Mouse (Mus musculus) forebrain, embryonic 13.5 days (tissue): ENCODE data around the gene Ppan. TPM values are rescaled to one million over a fixed set of nuclear protein-coding genes. Genes with fewer than 3 reads are reported as not detected.
A peak's percentile ranks its signal among the peaks of the same experiment; 100 is the strongest.

Source experiments
- ATAC-seq: fragments of 200-750 bp; cut with Nextera tagmentation; 2 replicates; pipeline ENCODE4 v1.8.0; 2017
- H3K27ac ChIP-seq: fragments of 300-500 bp; sonication (generic); 2 replicates; pipeline ENCODE4 v1.5.1; 2015; ENCODE audit warnings: inconsistent platforms, mild to moderate bottlenecking, moderate library complexity
- H3K27me3 ChIP-seq: fragments of 300-500 bp; sonication (generic); 2 replicates; pipeline ENCODE4 v1.6.1; 2015; ENCODE audit warnings: mild to moderate bottlenecking, inconsistent platforms
- H3K36me3 ChIP-seq: fragments of 300-500 bp; sonication (generic); 2 replicates; pipeline ENCODE4 v1.6.1; 2015; ENCODE audit warnings: mild to moderate bottlenecking, inconsistent platforms; ENCODE audit not compliant: poor library complexity, severe bottlenecking
- H3K4me1 ChIP-seq: fragments of 300-500 bp; sonication (generic); 2 replicates; pipeline ENCODE4 v1.6.1; 2015; ENCODE audit warnings: inconsistent platforms
- H3K4me2 ChIP-seq: fragments of 300-500 bp; sonication (generic); 2 replicates; pipeline ENCODE4 v1.6.1; 2015; ENCODE audit warnings: inconsistent platforms, mild to moderate bottlenecking, moderate library complexity
- H3K4me3 ChIP-seq: fragments of 300-500 bp; sonication (generic); 2 replicates; pipeline ENCODE4 v1.5.1; 2015; ENCODE audit warnings: mild to moderate bottlenecking, inconsistent platforms
- H3K9ac ChIP-seq: fragments of 300-500 bp; sonication (generic); 2 replicates; pipeline ENCODE4 v1.6.1; 2015; ENCODE audit warnings: mild to moderate bottlenecking, inconsistent platforms
- H3K9me3 ChIP-seq: fragments of 300-500 bp; sonication (generic); replicated peaks from 2 replicates; pipeline ENCODE4 v1.6.1; 2016; ENCODE audit warnings: inconsistent platforms
- WGBS: fragments of 180-500 bp; shearing (Covaris S2); methylation state at CpG from one replicate; pipeline ENCODE4 v1.1.7; 2015; 5-methylcytosine and 5-hydroxymethylcytosine counted together
- polyA plus RNA-seq: library from polyadenylated mRNA; unstranded; fragments of >200 nt; fragmentation: Nextera tagmentation; extraction: Ambion mirVana; gene quantifications from 2 replicates; pipeline ENCODE4 v1.2.1, GENCODE M21; 2015

Ppan gene
- polyA plus RNA-seq, 1 experiment from 2014 or later = 57.7 TPM

DNA sequence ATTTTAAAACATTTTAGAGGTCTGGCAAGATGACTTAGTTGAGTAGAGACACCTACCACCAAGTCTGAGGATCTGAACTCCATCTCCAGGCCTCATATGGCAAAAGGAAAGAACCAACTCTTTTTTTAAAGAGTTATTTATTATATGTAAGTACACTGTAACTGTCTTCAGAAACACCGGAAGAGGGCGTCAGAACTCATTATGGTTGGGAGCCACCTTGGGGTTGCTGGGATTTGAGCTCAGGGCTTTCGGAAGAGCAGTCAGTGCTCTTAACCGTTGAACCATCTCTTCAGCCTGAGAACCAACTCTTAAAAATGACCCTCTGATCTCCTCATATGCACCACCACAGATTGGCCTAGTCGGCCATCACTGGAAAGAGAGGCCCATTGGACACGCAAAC is 784 bp upstream of the Ppan start:
- Histone ChIP-seq H3K27me3 (no peaks in the 10 kb centered on the region), H3K4me3 (no peak overlapping the region; the same call in 1 of the 2 replicates), H3K36me3 (peaks cover 30% of the 10 kb centered on the region), H3K27ac (peak overlapping the region; percentile 57), H3K4me2 (peak overlapping the region; percentile 94), H3K9me3 (no peaks in the 10 kb centered on the region), H3K4me1 (peaks cover 17% of the 10 kb centered on the region), H3K9ac (no peak overlapping the region)
- WGBS = 87% methylated on average over 6 of the region's 6 CpGs
- ATAC-seq = no peak

DNA sequence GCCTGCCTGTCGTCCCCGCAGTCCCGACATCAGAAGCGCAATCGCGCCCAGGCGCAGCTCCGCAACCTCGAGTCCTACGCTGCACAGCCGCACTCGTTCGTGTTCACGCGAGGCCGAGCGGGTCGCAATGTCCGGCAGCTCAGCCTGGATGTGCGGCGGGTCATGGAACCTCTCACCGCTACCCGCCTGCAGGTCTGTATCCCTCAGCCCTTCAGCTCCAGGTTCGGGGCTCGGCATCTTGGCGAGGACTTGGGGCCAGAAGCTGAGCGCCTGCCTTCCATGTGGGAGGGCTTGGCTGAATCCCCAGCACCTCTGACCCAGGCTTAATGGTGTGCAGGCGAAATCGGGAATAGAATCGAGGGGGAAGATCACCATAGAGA is 401 bp downstream of the Ppan start:
- Histone ChIP-seq H3K4me1 (peaks cover 17% of the 10 kb centered on the region), H3K36me3 (peaks cover 41% of the 10 kb centered on the region), H3K4me3 (peak overlapping the region; percentile 95), H3K9me3 (no peaks in the 10 kb centered on the region), H3K9ac (peak overlapping the region; percentile 85), H3K27me3 (no peaks in the 10 kb centered on the region), H3K4me2 (peak overlapping the region; percentile 94), H3K27ac (peak overlapping the region; percentile 82)
- ATAC-seq = no peak; the same call in 1 of the 2 replicates
- WGBS = under 1% methylated on average over 30 of the region's 30 CpGs

DNA sequence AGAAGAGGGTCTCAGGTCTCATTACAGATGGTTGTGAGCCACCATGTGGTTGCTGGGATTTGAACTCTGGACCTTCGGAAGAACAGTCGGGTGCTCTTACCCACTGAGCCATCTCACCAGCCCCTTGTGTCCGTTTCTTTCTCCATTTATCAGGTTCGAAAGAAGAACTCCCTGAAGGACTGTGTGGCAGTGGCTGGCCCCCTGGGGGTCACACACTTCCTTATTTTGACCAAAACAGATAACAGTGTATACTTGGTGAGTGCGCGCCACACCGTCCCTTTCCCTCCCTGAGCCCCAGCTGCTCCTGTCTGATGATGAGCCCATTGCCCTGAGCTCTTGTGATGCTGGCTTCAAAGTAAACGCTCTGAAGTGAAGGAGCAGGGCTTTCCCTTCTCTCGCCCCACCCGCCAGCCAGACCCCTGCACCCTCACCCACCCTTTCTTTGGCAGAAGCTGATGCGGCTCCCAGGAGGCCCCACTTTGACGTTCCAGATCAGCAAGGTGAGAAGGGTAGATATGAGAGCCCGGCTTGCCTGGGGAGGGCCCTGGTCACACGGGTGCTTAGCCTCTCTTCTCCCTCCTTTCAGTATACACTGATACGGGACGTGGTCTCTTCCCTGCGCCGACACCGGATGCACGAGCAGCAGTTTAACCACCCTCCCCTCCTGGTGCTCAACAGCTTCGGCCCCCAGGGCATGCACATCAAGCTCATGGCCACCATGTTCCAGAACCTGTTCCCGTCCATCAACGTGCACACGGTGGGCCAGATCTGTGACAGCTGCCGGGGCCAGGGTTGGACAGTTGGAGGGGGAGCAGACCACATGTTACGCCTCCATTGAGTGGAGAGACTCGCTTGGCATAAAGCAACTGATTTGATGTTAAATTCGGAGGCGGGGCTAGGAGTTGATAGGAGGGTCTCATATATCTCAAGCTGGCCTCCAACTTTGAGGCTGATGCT is 1.5 kb downstream of the Ppan start:
- Histone ChIP-seq H3K36me3 (peaks cover 52% of the 10 kb centered on the region), H3K4me1 (peaks cover 17% of the 10 kb centered on the region), H3K9me3 (no peaks in the 10 kb centered on the region), H3K27ac (no peak overlapping the region), H3K27me3 (no peaks in the 10 kb centered on the region), H3K4me3 (peak overlapping the region; percentile 95), H3K9ac (no peak overlapping the region; the same call in 1 of the 2 replicates), H3K4me2 (peak overlapping the region; percentile 94)
- 85% methylated on average over 29 of the region's 29 CpGs for WGBS
- no peak for ATAC-seq

DNA sequence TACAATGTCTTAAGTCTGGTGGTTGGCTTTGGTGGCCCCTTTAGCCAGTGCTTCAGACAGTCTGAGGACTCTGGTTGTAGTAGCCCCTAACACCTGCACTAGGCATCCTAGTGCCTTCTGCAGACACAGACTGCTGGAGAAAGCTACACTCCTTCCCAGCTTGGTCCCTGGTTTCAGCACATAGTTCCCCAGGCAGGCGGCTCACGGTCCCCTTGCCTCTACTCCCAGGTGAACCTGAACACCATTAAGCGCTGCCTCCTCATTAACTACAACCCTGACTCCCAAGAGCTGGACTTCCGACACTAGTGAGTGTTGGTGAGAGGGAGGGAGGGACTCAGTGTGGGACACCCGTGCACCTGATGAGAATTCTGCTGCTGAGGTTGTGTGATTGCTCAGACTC is 2.4 kb downstream of the Ppan start:
- WGBS = 92% methylated on average over 5 of the region's 5 CpGs

DNA sequence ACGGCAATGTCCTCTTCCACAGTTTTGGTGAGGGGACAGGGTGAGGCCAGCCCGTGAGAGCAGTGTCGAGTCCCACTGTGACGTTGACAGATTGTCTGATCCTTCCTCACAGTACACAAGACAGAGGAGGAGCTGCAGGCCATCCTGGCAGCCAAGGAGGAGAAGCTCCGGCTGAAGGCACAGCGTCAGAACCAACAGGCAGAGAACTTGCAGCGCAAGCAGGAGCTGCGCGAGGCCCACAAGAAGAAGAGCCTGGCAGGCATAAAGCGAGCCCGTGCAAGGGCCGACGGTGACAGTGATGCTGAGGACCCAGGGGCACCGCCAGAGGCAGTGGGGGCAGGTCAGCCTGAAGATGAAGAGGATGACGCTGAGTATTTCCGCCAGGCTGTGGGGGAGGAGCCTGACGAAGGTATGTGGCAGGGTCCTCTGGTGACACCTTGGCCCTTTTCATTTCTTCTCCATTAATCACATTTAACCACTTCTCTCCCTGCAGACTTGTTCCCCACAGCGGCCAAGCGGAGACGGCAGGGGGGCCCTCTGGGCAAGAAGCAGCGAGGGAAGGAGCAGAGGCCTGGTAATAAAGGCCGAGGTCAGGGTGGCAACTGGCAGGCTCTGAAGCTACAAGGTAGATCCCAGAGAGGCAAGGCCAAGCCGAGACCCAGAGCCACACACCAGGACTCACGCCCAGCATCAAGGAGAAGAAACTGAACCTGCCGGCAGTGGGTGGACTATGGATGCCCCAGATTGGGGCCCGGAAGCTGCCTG is 3.5 kb downstream of the Ppan start:
- ATAC-seq = no peak
- H3K36me3 ChIP-seq = peaks cover 73% of the 10 kb centered on the region
- WGBS = 84% methylated on average over 26 of the region's 26 CpGs
- H3K27ac ChIP-seq = no peak overlapping the region
- no peak overlapping the region for H3K4me3 ChIP-seq
- H3K9ac ChIP-seq = no peak overlapping the region
- no peaks in the 10 kb centered on the region for H3K9me3 ChIP-seq
- no peak overlapping the region for H3K4me2 ChIP-seq
- peaks cover 17% of the 10 kb centered on the region for H3K4me1 ChIP-seq
- H3K27me3 ChIP-seq = no peaks in the 10 kb centered on the region

More for the DNA sequence above, 2.4 kb downstream of the Ppan start:
- H3K4me1 ChIP-seq = peaks cover 17% of the 10 kb centered on the region
- H3K9ac ChIP-seq = no peak overlapping the region
- H3K4me2 ChIP-seq = no peak overlapping the region
- no peak for ATAC-seq
- H3K27me3 ChIP-seq = no peaks in the 10 kb centered on the region
- no peak overlapping the region for H3K4me3 ChIP-seq
- peaks cover 62% of the 10 kb centered on the region for H3K36me3 ChIP-seq
- no peak overlapping the region for H3K27ac ChIP-seq
- no peaks in the 10 kb centered on the region for H3K9me3 ChIP-seq

DNA sequence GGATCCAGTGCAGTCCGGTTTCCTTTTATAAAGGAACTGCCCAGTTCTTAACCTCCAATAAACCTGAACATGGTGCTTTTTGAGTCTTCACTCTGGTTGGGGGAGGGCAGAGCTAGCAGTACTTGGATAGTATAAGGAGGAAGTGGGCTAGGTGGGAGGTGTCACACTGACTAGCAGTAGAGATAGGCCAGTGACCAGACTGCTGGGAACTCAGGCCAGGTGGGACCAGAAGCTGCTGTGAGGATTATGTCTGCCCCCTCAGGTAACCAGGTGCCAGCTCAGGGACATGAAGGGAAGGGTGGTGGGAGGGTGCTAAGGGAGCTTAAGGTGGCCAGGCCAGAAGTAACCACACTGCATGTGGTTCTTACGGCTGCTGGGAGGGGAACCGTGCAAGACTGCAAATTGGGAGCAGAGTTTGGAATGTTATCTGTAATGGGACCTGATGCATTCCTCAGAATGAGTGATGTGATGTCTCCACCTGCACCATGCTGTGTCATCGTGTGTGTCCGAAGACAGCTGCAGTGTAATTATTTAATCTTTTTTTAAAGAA is 4.2 kb downstream of the Ppan start:
- Histone ChIP-seq H3K9me3 (no peaks in the 10 kb centered on the region), H3K4me3 (no peak overlapping the region), H3K27me3 (no peaks in the 10 kb centered on the region), H3K9ac (no peak overlapping the region), H3K4me1 (peaks cover 21% of the 10 kb centered on the region), H3K4me2 (no peak overlapping the region), H3K36me3 (peaks cover 79% of the 10 kb centered on the region), H3K27ac (no peak overlapping the region)
- 75% methylated on average over 5 of the region's 5 CpGs for WGBS
- no peak for ATAC-seq

DNA sequence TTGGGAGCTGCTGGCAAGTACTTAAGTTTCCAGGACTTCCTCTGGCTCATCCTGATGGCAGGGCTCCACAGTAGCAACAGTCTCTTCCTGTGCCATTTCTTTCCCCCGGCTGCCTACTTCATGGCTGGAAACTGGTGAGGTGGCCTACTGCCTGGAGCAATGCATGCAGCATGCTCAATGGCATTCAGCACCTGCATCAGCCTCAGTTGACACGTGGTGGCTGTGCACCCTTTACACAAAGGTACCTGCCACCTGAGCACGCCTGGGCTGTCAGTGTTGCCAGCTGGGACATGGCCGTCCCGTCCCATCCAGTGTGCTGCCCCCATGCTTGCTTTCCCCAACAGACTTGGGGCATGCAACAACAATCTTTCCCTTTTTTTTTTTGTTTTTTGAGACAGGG is 5.1 kb downstream of the Ppan start:
- WGBS = 67% methylated on average over 5 of the region's 5 CpGs
- Histone ChIP-seq H3K4me3 (no peak overlapping the region), H3K27ac (no peak overlapping the region), H3K9me3 (no peaks in the 10 kb centered on the region), H3K9ac (no peak overlapping the region), H3K4me2 (no peak overlapping the region), H3K27me3 (no peaks in the 10 kb centered on the region), H3K36me3 (peaks cover 79% of the 10 kb centered on the region), H3K4me1 (peaks cover 28% of the 10 kb centered on the region)
- no peak for ATAC-seq

DNA sequence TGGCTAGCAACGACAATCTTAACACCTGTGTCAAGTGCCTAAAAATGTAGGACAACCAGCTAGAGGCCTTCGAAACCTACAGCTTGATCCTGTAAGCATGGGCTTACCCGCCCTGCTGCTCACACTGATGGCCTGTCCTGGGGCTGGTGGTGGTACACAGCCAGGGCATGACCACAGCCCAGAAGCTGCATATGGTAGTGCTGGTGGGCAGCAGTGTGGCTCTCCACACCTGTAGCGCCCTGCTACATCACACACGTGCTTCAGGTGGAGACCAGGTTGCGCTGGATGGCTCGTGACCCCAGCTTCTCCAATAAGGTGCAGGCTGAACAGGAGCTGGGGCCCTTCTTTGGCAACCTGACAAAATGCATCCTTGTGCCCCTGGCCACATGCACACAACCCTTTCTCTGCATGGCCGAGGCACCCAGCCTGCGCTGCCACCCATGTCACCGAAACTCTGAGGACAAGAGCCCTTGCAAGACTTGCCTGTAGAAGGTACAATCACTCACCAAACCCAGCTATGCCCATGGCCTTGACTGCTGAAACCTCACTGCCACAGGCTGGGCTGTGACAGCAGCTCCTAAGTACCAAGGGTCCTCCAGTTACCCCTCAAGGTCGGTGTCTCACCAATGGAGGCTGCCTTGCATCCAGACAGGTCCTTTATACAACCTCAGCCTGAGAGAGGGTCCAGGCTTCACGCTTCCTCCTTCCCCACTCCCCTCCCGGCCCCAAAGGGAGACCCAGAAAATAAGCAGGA is 5.8 kb downstream of the Ppan start:
- Histone ChIP-seq H3K4me1 (peaks cover 25% of the 10 kb centered on the region), H3K27ac (no peak overlapping the region), H3K36me3 (peaks cover 79% of the 10 kb centered on the region), H3K4me3 (no peak overlapping the region), H3K9me3 (no peaks in the 10 kb centered on the region), H3K9ac (no peak overlapping the region), H3K4me2 (no peak overlapping the region), H3K27me3 (no peaks in the 10 kb centered on the region)
- no peak for ATAC-seq
- 88% methylated on average over 13 of the region's 13 CpGs for WGBS

DNA sequence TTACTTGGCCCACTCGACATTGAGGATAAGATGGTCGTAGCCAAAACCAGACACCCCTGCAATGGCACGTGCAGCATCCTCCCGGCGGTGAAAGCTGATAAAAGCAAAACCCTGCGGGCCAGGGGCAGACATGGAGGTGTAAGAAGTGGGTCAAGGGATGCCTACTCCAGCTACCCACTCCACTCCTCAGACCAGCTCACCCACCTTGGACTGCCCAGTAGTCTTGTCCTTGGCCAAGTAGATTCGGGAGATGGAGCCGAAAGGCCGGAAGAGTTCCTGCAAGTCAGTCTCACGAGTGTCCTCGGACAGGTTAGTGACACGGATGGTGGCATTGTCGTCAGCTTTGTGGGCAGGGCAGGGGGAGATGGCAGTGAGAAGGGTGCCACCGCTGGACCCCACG is 6.7 kb downstream of the Ppan start:
- no peak overlapping the region for H3K4me2 ChIP-seq
- H3K4me3 ChIP-seq = no peak overlapping the region
- peaks cover 16% of the 10 kb centered on the region for H3K4me1 ChIP-seq
- peaks cover 75% of the 10 kb centered on the region for H3K36me3 ChIP-seq
- no peak overlapping the region for H3K27ac ChIP-seq
- 92% methylated on average over 15 of the region's 15 CpGs for WGBS
- ATAC-seq = no peak
- H3K27me3 ChIP-seq = no peaks in the 10 kb centered on the region
- H3K9ac ChIP-seq = no peak overlapping the region
- H3K9me3 ChIP-seq = no peaks in the 10 kb centered on the region

DNA sequence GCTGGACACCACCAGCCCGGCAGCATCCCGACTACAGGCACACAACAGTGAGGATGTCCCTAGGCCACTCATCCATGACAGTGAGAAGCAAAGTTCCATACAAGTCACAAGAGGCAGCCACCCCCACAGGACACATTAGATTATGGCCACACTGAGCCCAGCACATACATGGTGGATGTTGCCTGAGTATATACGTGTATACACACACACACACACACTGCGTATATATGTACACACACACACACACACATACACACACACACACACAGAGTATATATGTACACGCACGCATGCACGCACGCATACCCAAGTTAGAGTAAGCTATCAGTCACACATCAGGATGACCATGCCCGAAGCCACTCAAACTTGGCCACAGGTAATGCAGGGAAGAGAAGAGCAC is 7.4 kb downstream of the Ppan start:
- H3K9ac ChIP-seq = no peak overlapping the region
- ATAC-seq = no peak
- peaks cover 68% of the 10 kb centered on the region for H3K36me3 ChIP-seq
- no peak overlapping the region for H3K27ac ChIP-seq
- no peaks in the 10 kb centered on the region for H3K9me3 ChIP-seq
- H3K4me2 ChIP-seq = no peak overlapping the region
- 97% methylated on average over 9 of the region's 9 CpGs for WGBS
- H3K4me1 ChIP-seq = peaks cover 15% of the 10 kb centered on the region
- no peak overlapping the region for H3K4me3 ChIP-seq
- H3K27me3 ChIP-seq = no peaks in the 10 kb centered on the region

DNA sequence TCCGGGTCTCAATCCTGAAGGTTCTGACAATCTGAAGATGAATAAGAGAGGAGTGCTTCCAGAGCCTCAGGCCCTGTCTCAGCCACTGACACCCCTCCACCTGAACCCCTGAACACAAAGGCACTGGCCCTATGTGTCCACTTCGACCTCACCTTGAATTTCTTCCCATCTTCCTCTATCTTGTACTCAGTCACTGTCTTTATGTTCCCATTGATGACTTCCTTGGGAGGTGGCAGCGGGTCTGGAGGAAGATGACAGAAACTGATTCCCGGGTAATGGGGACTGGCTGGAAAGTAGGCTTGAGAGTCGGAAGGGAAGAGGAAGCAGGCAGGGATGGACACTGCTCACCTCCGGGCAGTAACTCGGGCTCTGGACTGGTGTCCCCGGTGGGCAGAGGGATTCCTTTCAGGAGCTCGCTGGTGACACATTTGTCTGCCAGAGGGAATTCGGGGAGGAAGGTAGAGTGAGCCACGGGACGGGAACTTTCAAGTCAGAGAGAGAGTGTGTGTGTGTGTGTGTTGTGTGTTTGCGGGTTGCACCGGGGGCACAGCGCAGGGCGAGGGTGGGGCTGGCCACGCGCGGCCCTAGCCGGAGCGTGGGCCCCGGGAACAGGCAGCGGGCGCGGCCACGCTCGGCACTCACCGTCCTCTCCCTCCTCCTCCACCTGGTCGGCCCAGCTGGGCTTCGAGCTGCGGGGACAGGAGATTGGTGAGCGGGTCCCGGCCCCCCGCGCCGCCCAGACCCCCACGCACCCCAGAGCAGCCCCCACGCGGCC is 9.9 kb downstream of the Ppan start:
- peaks cover 3% of the 10 kb centered on the region; the same call in 1 of the 2 replicates for H3K27me3 ChIP-seq
- H3K36me3 ChIP-seq = peaks cover 43% of the 10 kb centered on the region
- H3K9ac ChIP-seq = peak overlapping the region; percentile 95
- no peaks in the 10 kb centered on the region for H3K9me3 ChIP-seq
- 0 out of 2 replicates have a peak overlapping the region, but pooled peaks have one; percentile 8 for H3K27ac ChIP-seq
- H3K4me2 ChIP-seq = peak overlapping the region; percentile 99
- peaks cover 15% of the 10 kb centered on the region for H3K4me1 ChIP-seq
- peak; percentile 56; the same call in 1 of the 2 replicates for ATAC-seq
- peak overlapping the region; percentile 97 for H3K4me3 ChIP-seq
- WGBS = 5% methylated on average over 33 of the region's 39 CpGs
